Mouse (Mus musculus): Measurements from ENCODE around the gene Pax2. TPM values are rescaled to one million over a fixed set of nuclear protein-coding genes. Genes with fewer than 3 reads are reported as not detected.

Pax2 gene
- polyA plus RNA-seq, 1 experiment: not detected

- Histone ChIP-seq H3K27ac (ENCODE audit: insufficient read depth, low read depth, low read length) (no peak overlapping the region), H3K4me1 (ENCODE audit: control insufficient read depth, insufficient read depth, low read length) (0 out of 2 replicates have a peak, but pooled peaks cover 4% of the 10 kb centered on the region), H3K4me3 (ENCODE audit: insufficient read depth, low read depth, low read length) (no peak overlapping the region)
- TF ChIP-seq CTCF (IDR thresholded peaks at IDR 0.05; ENCODE audit: insufficient read depth, low read depth, low read length): no peak
- no peak for TF ChIP-seq POLR2A (IDR thresholded peaks at IDR 0.05; ENCODE audit: insufficient read depth, low read depth, low read length)
- WGBS: 2% methylated on average over 42 of the region's 42 CpGs
These were observed 9.3 kb upstream of the Pax2 start for GRCm38 (mm10) chr19:44746541-44747024.

GRCm38 (mm10) chr19:44747471-44747870 lies 8.4 kb upstream of the Pax2 start:
- no peak overlapping the region for H3K27ac ChIP-seq (ENCODE audit: insufficient read depth, low read depth, low read length)
- H3K4me3 ChIP-seq (ENCODE audit: insufficient read depth, low read depth, low read length): no peak overlapping the region
- H3K4me1 ChIP-seq (ENCODE audit: control insufficient read depth, insufficient read depth, low read length): 0 out of 2 replicates have a peak, but pooled peaks cover 4% of the 10 kb centered on the region
- 11% methylated on average over 4 of the region's 4 CpGs for WGBS
- TF ChIP-seq POLR2A (IDR thresholded peaks at IDR 0.05; ENCODE audit: insufficient read depth, low read depth, low read length): no peak
- no peak for TF ChIP-seq CTCF (IDR thresholded peaks at IDR 0.05; ENCODE audit: insufficient read depth, low read depth, low read length)

DNA sequence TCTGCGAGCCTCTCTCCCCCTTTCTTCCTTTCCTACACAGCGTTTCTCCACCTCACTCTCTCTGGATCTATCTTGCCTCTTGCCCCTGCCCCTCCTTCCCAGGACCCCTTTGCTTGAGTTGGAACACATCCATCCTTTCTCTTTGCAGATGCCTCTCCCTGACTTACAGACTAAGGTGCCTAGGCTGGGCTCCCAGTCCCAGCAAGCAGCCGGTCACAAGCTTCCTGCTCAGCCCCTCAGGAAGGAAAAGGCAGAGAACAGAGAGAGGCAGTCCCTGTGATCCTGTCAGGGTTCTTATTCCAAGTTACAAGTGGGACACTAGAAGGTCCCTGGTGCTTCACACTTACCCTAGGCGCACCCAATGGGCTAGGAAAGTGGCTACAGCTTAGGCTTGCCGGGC lies 7.6 kb upstream of the Pax2 start:
- Histone ChIP-seq H3K27ac (ENCODE audit: insufficient read depth, low read depth, low read length) (no peak overlapping the region), H3K4me3 (ENCODE audit: insufficient read depth, low read depth, low read length) (no peak overlapping the region), H3K4me1 (ENCODE audit: control insufficient read depth, insufficient read depth, low read length) (0 out of 2 replicates have a peak, but pooled peaks cover 4% of the 10 kb centered on the region)
- TF ChIP-seq POLR2A (IDR thresholded peaks at IDR 0.05; ENCODE audit: insufficient read depth, low read depth, low read length) (no peak), CTCF (IDR thresholded peaks at IDR 0.05; ENCODE audit: insufficient read depth, low read depth, low read length) (no peak)
- 2% methylated on average over 5 of the region's 5 CpGs for WGBS

DNA sequence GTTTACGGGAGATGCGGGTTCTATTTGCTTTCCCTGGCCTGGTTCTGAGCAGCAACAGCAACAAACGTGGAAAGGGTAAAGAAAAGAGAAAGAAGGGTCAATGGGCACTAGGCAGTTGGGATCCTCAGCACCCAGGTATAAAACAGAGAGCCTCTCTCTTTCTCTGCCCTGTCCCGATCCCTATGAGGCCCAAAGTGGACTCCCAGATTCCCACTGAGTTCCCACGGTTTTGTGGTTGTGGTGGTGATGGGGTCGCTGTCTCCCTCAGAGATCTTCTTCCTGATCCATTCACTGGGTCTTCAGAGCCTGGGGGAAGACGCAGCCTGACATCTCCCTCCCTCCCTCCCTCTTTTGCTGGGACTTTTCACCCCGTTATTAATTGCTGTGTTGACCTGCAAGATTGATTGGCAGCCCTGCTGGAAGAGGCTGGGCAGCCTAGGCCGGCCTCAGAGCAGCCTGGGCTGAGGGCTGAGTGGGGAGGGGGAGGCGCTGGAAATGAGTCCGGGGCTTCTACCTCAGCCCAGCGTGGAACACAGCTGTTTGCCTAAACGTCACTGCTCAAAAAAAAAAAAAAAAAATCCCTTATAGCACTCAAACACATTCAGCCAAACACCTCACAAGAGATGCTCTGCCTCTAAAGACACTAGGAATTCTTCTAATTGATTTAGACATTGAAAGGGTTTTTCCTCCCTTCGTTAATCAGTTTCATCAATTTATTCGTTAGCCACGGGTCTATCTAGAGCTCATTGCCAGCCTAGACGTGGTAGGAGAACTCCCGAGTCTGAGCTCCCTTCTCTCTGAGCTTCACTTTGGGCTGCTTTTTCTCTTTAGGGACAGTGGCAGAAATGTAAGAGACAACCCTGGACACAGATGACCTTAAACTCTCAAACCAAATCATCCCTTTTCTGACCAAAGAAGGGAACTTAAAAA lies 6.5 kb upstream of the Pax2 start:
- no peak for TF ChIP-seq CTCF (IDR thresholded peaks at IDR 0.05; ENCODE audit: insufficient read depth, low read depth, low read length)
- no peak for TF ChIP-seq POLR2A (IDR thresholded peaks at IDR 0.05; ENCODE audit: insufficient read depth, low read depth, low read length)
- Histone ChIP-seq H3K4me3 (ENCODE audit: insufficient read depth, low read depth, low read length) (no peak overlapping the region), H3K4me1 (ENCODE audit: control insufficient read depth, insufficient read depth, low read length) (0 out of 2 replicates have a peak, but pooled peaks cover 4% of the 10 kb centered on the region), H3K27ac (ENCODE audit: insufficient read depth, low read depth, low read length) (no peak overlapping the region)
- 3% methylated on average over 18 of the region's 18 CpGs for WGBS

DNA sequence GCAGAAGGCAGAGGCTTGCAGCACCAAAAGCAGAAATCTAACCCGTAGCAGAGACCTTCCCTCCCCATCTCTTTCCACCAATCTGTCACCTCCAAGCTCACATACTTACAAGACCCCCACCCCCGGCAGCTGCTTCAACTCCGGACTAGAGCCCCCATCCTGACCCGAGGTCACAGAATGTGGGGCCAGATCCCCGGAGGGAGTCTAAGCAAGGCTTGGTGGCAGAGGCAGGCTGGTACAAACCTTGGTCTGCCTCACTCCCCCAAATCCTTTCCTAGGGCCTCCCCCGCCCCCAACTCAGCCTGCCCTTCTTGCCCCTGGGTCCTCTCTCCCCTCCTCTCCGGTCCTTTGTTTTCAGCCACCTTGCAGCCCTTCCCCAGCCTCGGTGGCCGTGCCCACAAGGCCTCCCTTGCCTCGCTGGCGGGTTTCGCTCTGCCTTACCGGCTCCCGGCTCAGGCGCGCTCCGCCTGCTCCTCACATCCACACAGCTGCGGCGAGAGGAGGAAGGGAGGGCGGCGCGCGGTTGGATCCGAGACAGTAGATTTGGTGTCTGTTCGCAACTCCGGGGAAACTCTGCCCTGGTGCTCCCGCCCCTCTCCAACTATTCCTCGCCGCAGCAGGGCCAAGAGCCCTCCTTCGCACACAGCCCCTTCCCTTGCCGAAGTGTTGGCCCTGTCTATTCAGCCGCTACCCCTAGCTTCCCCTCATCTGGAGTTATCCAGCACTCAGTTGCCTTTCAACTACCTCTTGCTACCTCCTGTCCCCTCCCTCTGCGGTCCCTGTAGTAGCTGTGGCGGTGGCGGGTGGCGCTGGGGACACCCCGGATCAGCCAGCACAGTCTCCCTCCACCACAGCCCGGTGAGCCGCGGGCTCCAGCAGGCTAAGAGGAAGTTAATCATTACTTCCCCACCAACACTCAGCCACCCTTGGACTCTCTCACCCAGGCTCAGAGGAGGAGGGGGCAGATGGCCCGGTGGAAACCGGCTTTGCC lies 5.5 kb upstream of the Pax2 start:
- Histone ChIP-seq H3K27ac (ENCODE audit: insufficient read depth, low read depth, low read length) (no peak overlapping the region), H3K4me1 (ENCODE audit: control insufficient read depth, insufficient read depth, low read length) (0 out of 2 replicates have a peak, but pooled peaks cover 4% of the 10 kb centered on the region), H3K4me3 (ENCODE audit: insufficient read depth, low read depth, low read length) (no peak overlapping the region)
- 2% methylated on average over 42 of the region's 42 CpGs for WGBS
- TF ChIP-seq CTCF (IDR thresholded peaks at IDR 0.05; ENCODE audit: insufficient read depth, low read depth, low read length) (no peak), POLR2A (IDR thresholded peaks at IDR 0.05; ENCODE audit: insufficient read depth, low read depth, low read length) (no peak)

DNA sequence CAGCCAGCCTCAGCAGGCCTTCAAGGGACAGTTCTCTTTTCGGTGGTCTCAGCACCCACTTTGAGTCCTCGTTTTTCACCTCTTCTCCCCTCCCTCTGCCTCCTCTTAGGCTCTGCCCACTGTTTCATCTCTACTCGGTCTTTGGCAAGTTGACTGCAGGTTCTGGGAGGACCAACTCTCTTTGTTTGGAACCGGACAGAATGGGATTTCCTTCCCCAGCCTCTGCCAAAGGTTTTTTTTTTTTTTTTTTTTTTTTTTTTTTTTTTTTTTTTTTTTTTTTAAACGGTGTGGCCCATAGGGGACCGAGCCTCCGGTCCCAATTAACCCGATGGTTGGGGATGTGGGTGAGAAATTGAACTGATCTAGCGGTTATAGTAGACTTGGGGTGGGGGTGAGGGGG lies 4.8 kb upstream of the Pax2 start:
- no peak for TF ChIP-seq POLR2A (IDR thresholded peaks at IDR 0.05; ENCODE audit: insufficient read depth, low read depth, low read length)
- no peak for TF ChIP-seq CTCF (IDR thresholded peaks at IDR 0.05; ENCODE audit: insufficient read depth, low read depth, low read length)
- under 1% methylated on average over 9 of the region's 9 CpGs for WGBS
- Histone ChIP-seq H3K27ac (ENCODE audit: insufficient read depth, low read depth, low read length) (no peak overlapping the region), H3K4me3 (ENCODE audit: insufficient read depth, low read depth, low read length) (no peak overlapping the region), H3K4me1 (ENCODE audit: control insufficient read depth, insufficient read depth, low read length) (peaks cover 8% of the 10 kb centered on the region; the same call in 1 of the 2 replicates)

DNA sequence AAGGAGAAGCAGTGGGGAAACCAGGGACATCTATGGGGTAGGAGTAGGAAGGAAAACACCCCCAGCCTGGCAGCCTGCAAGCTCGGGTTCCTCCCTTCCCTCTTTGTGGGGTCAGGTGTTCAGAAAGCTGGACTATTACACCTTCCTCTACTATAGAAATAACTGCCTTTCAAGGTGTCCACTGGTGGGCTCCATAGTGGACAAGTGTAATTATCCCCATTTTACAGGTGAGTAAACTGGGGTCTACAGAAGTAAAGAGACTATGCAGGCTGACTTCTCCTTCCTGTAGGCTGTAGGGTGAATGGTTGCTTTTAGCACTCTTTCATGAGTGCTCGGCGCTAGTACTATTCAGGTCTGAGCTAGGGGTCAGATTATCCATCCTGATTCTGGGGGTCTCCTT lies 4.3 kb upstream of the Pax2 start:
- WGBS: 6% methylated on average over 3 of the region's 3 CpGs
- no peak overlapping the region for H3K4me3 ChIP-seq (ENCODE audit: insufficient read depth, low read depth, low read length)
- no peak for TF ChIP-seq CTCF (IDR thresholded peaks at IDR 0.05; ENCODE audit: insufficient read depth, low read depth, low read length)
- no peak for TF ChIP-seq POLR2A (IDR thresholded peaks at IDR 0.05; ENCODE audit: insufficient read depth, low read depth, low read length)
- H3K27ac ChIP-seq (ENCODE audit: insufficient read depth, low read depth, low read length): no peak overlapping the region
- H3K4me1 ChIP-seq (ENCODE audit: control insufficient read depth, insufficient read depth, low read length): peaks cover 11% of the 10 kb centered on the region; the same call in 1 of the 2 replicates

DNA sequence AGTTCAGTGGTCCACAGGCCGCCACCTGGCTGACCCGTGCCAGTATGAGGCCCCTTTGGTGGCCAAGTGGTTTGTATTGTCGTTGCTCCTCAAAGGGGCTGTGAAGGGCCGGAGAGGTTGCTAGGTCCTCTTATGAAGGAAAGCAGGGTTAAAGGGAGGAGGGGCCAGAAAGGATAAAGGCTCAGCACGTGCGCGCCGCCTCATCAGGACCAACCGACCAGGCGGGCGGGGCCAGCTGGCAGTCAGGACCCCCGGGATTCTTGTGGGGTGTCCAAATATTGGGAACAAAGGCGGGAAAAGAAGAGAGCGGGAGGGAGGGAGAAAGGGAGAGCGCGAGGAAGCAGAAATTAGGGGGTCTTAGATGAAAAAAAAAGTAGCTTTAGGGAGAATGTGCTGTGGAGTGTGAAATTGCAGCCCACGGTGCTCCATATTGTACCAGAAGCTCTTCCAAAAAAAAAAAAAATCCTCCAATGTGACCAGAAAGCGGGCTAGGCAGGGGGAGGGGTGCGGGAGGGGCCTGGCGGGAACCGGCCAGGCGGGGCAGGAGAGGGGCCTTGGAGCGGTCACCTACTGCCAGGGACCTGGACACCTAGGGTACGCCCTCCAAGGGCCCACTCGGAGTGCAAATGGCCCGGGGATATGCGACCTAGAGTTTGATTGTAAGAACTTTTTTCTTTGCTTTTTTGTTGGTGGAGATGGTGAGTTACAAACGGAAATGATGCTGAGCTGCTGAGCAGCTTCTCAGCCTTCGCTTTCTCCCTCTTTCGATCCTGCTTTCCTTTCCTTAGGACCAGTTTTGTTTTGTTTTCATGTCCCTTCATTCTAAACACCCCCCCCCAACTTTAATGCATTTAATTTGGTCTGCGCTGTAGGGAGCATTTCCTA lies 3.5 kb upstream of the Pax2 start:
- TF ChIP-seq CTCF (IDR thresholded peaks at IDR 0.05; ENCODE audit: insufficient read depth, low read depth, low read length) (no peak), POLR2A (IDR thresholded peaks at IDR 0.05; ENCODE audit: insufficient read depth, low read depth, low read length) (no peak)
- Histone ChIP-seq H3K4me1 (ENCODE audit: control insufficient read depth, insufficient read depth, low read length) (peaks cover 13% of the 10 kb centered on the region; the same call in 1 of the 2 replicates), H3K4me3 (ENCODE audit: insufficient read depth, low read depth, low read length) (no peak overlapping the region), H3K27ac (ENCODE audit: insufficient read depth, low read depth, low read length) (no peak overlapping the region)
- WGBS: 1% methylated on average over 31 of the region's 31 CpGs
